Mouse (Mus musculus) forebrain, embryonic 11.5 days (tissue): ENCODE results near the gene Kmt5b. TPM values are rescaled to one million over a fixed set of nuclear protein-coding genes. Genes with fewer than 3 reads are reported as not detected.

Experiments used
- ATAC-seq: fragments of 200-750 bp; cut with Nextera tagmentation; replicated peaks from 2 replicates; pipeline ENCODE4 v1.8.0; 2017; ENCODE audit warnings: moderate TSS enrichment; ENCODE audit not compliant: low FRiP score
- DNase-seq: peaks from one replicate; pipeline ENCODE4 v3.0.0-alpha.2; 2017; ENCODE audit warnings: low spot score
- H3K27ac ChIP-seq: fragments of 300-500 bp; sonication (generic); 2 replicates; pipeline ENCODE4 v1.5.1; 2014; ENCODE audit warnings: low read depth, low read length
- H3K27me3 ChIP-seq: fragments of 300-500 bp; sonication (generic); 2 replicates; pipeline ENCODE4 v1.6.1; 2014; ENCODE audit warnings: mild to moderate bottlenecking, low read length, mixed read lengths; ENCODE audit not compliant: control insufficient read depth, insufficient read depth
- H3K36me3 ChIP-seq: fragments of 300-500 bp; sonication (generic); 2 replicates; pipeline ENCODE4 v1.6.1; 2014; ENCODE audit warnings: mild to moderate bottlenecking, low read length, moderate library complexity, mixed read lengths; ENCODE audit not compliant: control insufficient read depth, insufficient read depth
- H3K4me1 ChIP-seq: fragments of 300-500 bp; sonication (generic); replicated peaks from 2 replicates; pipeline ENCODE4 v1.6.1; 2014; ENCODE audit warnings: low read length, mixed read lengths; ENCODE audit not compliant: control insufficient read depth, insufficient read depth
- H3K4me2 ChIP-seq: fragments of 300-500 bp; sonication (generic); 2 replicates; pipeline ENCODE4 v1.6.1; 2014; ENCODE audit warnings: low read depth, mild to moderate bottlenecking, low read length, moderate library complexity, mixed read lengths; ENCODE audit not compliant: severe bottlenecking
- H3K4me3 ChIP-seq: fragments of 300-500 bp; sonication (generic); 2 replicates; pipeline ENCODE4 v1.5.1; 2014; ENCODE audit warnings: low read depth, low read length
- H3K9ac ChIP-seq: fragments of 300-500 bp; sonication (generic); 2 replicates; pipeline ENCODE4 v1.6.1; 2014; ENCODE audit warnings: low read length
- H3K9me3 ChIP-seq: fragments of 300-500 bp; sonication (generic); 2 replicates; pipeline ENCODE4 v1.6.1; 2016; ENCODE audit warnings: low read length, mixed read lengths; ENCODE audit not compliant: control insufficient read depth
- WGBS: fragments of 180-500 bp; shearing (Covaris S2); extraction: QIAGEN DNeasy Blood & Tissue Kit; methylation state at CpG from one replicate; pipeline ENCODE4 v1.1.7; 2014; 5-methylcytosine and 5-hydroxymethylcytosine counted together
- polyA plus RNA-seq: library from polyadenylated mRNA; unstranded; fragments of >200 nt; fragmentation: Nextera tagmentation; extraction: Ambion mirVana; gene quantifications from 2 replicates; pipeline ENCODE4 v1.2.1, GENCODE M21; 2014

The Kmt5b gene
- polyA plus RNA-seq, 1 experiment from 2014 or later = 44.6 TPM

DNA sequence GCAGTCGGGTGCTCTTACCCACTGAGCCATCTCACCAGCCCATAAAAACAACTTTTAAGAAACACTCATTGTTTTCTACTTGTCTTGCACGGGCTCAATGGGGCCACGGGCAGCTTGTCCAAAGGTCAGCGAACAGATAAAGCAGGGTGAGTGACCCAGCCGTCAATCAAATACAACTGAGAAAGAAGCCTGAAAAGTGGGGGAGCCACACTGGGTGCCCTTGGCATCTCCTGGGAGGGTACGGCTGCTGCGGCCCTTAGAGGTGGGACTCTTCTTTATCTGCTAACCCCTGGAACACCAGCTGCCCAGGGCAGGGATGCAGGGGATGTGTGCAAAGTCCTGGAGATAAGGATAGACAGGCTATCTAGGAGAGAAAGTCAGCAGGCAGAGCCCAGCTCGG lies 64.5 kb downstream of the Kmt5b start:
- no peaks in the 10 kb centered on the region for H3K9me3 ChIP-seq
- H3K4me3 ChIP-seq = no peak overlapping the region
- H3K36me3 ChIP-seq = no peaks in the 10 kb centered on the region
- DNase-seq (no peak), ATAC-seq (no peak)
- WGBS = 65% methylated on average over 8 of the region's 8 CpGs
- no peak overlapping the region for H3K4me2 ChIP-seq
- no peaks in the 10 kb centered on the region for H3K27me3 ChIP-seq
- H3K9ac ChIP-seq = no peak overlapping the region
- H3K4me1 ChIP-seq = no peaks in the 10 kb centered on the region
- no peak overlapping the region for H3K27ac ChIP-seq

DNA sequence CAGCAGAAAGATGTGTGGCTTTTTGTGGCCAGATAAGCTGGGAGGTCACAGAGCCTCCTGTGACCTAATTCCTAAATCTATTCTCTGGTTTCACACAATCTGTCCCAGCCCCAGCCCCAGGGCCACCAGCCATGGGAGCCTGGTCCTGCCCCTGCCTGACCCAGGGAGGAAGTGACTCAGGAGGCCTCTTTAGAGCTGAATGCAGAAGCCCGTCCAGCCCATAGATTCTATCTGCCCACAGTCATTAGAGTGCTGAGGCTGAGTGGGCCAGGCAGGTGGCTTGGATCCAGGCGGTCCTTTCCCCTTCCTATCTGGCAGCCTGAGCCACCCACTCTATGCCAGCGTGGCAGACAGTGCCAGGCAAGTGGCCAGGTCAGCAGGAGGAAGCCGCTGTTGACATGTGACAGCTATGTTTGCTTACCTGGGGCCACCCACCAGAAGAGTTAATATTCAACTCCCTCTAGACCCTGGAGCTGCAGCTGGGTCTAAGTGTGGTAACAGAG lies 65.7 kb downstream of the Kmt5b start:
- Histone ChIP-seq H3K36me3 (no peaks in the 10 kb centered on the region), H3K9me3 (no peaks in the 10 kb centered on the region), H3K4me1 (no peaks in the 10 kb centered on the region), H3K27ac (no peak overlapping the region), H3K27me3 (no peaks in the 10 kb centered on the region), H3K4me3 (no peak overlapping the region), H3K4me2 (no peak overlapping the region), H3K9ac (no peak overlapping the region)
- 74% methylated on average over 4 of the region's 4 CpGs for WGBS
- DNase-seq = no peak
- ATAC-seq = no peak

DNA sequence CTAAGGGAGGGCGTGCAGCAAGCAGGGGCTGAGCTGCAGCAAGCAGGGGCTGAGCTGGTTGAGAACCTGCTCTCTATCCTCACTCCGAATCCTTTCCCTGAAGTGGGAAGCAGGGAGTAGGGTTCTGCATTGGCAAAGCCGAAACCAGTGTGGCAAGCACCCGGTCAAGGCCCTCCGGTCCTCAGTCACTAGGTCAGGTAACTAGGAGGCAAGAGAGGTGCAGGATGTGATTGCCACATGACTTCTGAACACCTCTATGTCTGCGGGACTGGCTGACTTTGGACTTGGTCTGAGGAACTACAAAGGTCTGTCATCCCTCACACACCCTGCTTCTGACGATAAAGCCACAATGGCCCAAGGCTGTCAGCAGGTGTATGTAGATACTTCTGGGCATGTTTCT lies 67.1 kb downstream of the Kmt5b start:
- H3K4me2 ChIP-seq = no peak overlapping the region
- WGBS = 88% methylated on average over 7 of the region's 7 CpGs

DNA sequence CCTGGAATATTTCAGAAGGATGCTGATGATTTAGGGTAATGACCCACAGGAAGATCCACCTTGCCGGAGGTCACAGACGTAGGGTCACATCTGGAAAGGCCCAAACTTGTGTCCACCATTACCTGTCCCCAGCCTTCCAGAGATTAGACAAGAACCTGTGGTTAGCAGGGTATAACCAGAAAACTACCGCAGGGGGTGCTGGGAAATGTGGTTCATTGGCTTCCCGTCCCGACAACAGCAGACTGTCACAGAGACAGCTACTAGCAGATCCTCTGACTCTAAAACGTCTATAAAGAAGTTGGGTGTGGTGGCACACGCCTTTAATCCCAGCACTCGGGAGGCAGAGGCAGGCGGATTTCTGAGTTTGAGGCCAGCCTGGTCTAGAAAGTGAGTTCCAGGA lies 69.6 kb downstream of the Kmt5b start:
- WGBS = 91% methylated on average over 9 of the region's 9 CpGs
- no peaks in the 10 kb centered on the region for H3K4me1 ChIP-seq
- ATAC-seq = no peak
- H3K4me3 ChIP-seq = no peak overlapping the region
- DNase-seq = no peak
- no peak overlapping the region for H3K4me2 ChIP-seq
- no peaks in the 10 kb centered on the region for H3K36me3 ChIP-seq
- H3K27ac ChIP-seq = no peak overlapping the region
- H3K27me3 ChIP-seq = no peaks in the 10 kb centered on the region
- H3K9ac ChIP-seq = no peak overlapping the region
- no peaks in the 10 kb centered on the region for H3K9me3 ChIP-seq

More for the DNA sequence above, 67.1 kb downstream of the Kmt5b start:
- no peak for ATAC-seq
- no peaks in the 10 kb centered on the region for H3K4me1 ChIP-seq
- no peaks in the 10 kb centered on the region for H3K36me3 ChIP-seq
- no peak overlapping the region for H3K27ac ChIP-seq
- H3K9me3 ChIP-seq = no peaks in the 10 kb centered on the region
- H3K9ac ChIP-seq = no peak overlapping the region
- H3K27me3 ChIP-seq = no peaks in the 10 kb centered on the region
- DNase-seq = no peak
- H3K4me3 ChIP-seq = no peak overlapping the region

DNA sequence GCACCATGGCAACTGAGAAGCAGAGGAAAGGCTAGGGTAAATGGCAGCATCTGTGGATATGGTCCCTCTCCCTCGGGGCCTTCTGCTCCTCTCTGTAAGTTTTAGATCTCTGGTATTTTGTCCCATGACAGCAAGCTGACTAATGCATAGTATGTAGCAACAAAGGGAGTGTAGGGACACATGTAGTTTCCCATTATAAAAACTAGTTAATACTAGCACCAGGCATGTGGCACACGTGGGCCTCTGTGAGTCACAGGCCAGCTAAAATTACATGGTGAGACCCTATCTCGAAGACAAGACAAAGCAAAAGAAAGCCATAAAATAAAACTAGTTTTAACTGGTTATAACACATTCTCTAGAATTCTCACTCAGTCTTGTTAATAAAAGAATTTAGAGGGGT lies 71.7 kb downstream of the Kmt5b start:
- no peaks in the 10 kb centered on the region for H3K4me1 ChIP-seq
- H3K36me3 ChIP-seq = no peaks in the 10 kb centered on the region
- no peak overlapping the region for H3K4me2 ChIP-seq
- no peak overlapping the region for H3K4me3 ChIP-seq
- H3K27me3 ChIP-seq = no peaks in the 10 kb centered on the region
- H3K27ac ChIP-seq = no peak overlapping the region
- WGBS = 82% methylated on average over 3 of the region's 3 CpGs
- ATAC-seq (no peak), DNase-seq (no peak)
- H3K9me3 ChIP-seq = no peaks in the 10 kb centered on the region
- H3K9ac ChIP-seq = no peak overlapping the region

DNA sequence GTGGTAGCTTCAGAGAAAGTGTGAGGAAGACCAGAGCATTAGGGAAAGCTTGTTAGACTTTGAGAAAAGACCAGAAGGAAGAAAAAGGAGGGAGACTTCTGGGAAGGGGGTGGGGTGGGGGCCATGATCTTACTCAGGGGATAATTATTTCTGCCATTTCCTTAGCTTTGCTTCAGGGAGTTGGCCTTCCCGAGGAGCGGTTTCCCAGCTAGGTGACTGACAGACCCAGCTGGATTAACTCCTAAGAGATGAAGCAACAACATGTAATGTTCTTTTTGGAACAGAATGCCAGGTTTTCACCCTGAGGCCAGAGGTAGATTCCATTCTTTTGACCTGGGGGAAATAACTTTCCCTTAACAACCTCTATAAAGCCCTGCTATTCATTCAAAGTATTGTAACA lies 72.5 kb downstream of the Kmt5b start:
- Histone ChIP-seq H3K27ac (no peak overlapping the region), H3K27me3 (no peaks in the 10 kb centered on the region), H3K9me3 (no peaks in the 10 kb centered on the region), H3K36me3 (no peaks in the 10 kb centered on the region), H3K9ac (no peak overlapping the region), H3K4me2 (no peak overlapping the region), H3K4me1 (no peaks in the 10 kb centered on the region), H3K4me3 (no peak overlapping the region)
- ATAC-seq = no peak
- WGBS = 72% methylated on average over 2 of the region's 2 CpGs
- DNase-seq = no peak

DNA sequence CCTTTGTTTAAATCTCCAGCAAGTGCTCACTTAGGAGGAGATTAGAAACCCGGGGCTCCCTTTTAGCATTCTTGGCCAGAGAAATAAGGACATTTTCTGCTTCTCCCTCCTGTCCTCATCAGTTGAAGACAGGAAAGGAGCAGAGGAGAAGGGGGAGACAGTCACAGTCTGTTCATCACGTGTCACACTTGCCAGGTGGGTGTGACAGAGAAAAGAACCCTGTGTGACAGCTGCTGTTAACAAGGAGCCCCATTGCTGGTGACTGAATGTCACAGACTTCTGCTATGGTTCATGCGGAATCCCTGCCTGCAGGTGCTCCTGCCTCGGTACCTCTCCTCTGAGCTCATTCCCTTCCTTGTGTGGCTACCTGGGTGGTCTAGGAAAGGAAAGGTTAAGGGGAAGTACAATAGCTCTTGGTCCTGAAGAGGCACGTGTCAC lies 73.0 kb downstream of the Kmt5b start:
- WGBS = 57% methylated on average over 5 of the region's 5 CpGs
- no peak for DNase-seq
- H3K4me2 ChIP-seq = no peak overlapping the region

DNA sequence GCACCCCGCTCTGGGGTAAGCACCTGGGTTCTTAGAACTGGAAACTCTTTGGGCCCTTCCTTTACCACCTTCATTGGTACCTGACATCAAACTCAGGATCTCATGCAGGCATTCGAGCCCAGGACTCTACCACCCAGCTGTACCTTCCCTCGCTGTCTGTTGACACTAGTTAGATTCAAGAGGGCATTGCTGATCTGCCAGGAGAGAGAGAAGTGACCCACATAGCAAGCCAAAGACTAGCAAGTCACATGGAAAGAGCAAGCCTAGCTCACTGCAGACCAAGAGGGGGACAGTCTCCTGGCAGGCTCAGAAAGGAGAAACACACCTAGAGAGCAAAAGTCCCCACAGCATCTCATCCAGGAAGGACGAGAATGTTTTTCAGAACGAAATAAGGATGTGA lies 73.5 kb downstream of the Kmt5b start:
- Histone ChIP-seq H3K27ac (no peak overlapping the region), H3K4me3 (no peak overlapping the region), H3K9ac (no peak overlapping the region), H3K4me2 (no peak overlapping the region), H3K4me1 (no peaks in the 10 kb centered on the region), H3K9me3 (no peaks in the 10 kb centered on the region), H3K36me3 (no peaks in the 10 kb centered on the region), H3K27me3 (no peaks in the 10 kb centered on the region)
- 81% methylated on average over 5 of the region's 5 CpGs for WGBS
- DNase-seq (no peak), ATAC-seq (no peak)

More for the DNA sequence above, 73.0 kb downstream of the Kmt5b start:
- H3K27me3 ChIP-seq = no peaks in the 10 kb centered on the region
- no peaks in the 10 kb centered on the region for H3K36me3 ChIP-seq
- ATAC-seq = no peak
- H3K4me3 ChIP-seq = no peak overlapping the region
- no peaks in the 10 kb centered on the region for H3K9me3 ChIP-seq
- no peak overlapping the region for H3K9ac ChIP-seq
- H3K27ac ChIP-seq = no peak overlapping the region
- no peaks in the 10 kb centered on the region for H3K4me1 ChIP-seq

DNA sequence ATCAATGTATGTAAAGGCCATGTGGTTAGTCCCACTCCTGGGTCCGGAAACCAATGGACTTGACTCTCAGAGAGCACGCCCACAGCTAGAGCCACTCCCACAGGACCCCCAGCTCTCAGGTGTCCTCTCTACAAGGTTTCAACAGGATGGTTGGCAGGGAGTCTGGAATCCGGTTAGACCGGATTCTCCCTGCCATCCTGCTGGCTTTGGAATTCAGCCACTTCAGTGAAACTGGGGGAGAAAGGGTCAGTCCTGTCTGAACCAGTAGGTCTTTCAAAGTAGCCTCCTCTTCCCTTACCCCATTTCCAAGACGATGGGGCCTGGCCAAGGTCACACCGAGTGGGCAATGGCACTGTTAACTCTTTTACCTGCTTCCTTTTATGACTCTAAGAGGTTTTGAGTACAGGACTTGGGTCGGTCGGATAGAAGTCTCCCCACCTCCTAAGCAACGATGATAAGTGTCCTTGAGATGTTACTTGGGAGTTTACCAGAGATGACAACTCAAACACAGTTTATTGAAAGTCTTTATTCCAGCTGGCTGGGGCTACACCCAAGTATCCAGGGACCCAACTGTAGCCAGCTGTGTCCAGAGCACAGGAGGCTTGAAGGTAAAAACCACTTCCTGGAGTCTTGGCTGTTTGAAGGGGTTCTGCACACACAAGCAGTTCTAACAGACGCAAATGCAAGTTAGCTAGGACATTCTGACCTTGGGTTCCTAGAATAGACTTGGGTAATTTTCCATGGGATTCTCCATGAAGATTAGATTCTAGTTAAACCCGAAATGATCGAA lies 75.3 kb downstream of the Kmt5b start:
- no peak overlapping the region for H3K4me2 ChIP-seq
- no peak for DNase-seq
- WGBS = 52% methylated on average over 12 of the region's 12 CpGs
- H3K9me3 ChIP-seq = no peaks in the 10 kb centered on the region
- ATAC-seq = no peak
- H3K27me3 ChIP-seq = no peaks in the 10 kb centered on the region
- no peak overlapping the region for H3K4me3 ChIP-seq
- H3K36me3 ChIP-seq = no peaks in the 10 kb centered on the region
- no peaks in the 10 kb centered on the region for H3K4me1 ChIP-seq
- H3K27ac ChIP-seq = no peak overlapping the region
- H3K9ac ChIP-seq = no peak overlapping the region
